Mouse (Mus musculus) E14TG2a.4 (cell line): ENCODE results near the gene Stard5.

Experiments used
- H3K27me3 ChIP-seq: 2 replicates; pipeline ENCODE4 v1.6.1; 2014; ENCODE audit warnings: low read length, control low read depth; ENCODE audit not compliant: insufficient read depth
- H3K36me3 ChIP-seq: 2 replicates; pipeline ENCODE4 v1.6.1; 2014; ENCODE audit warnings: low read length, control low read depth; ENCODE audit not compliant: insufficient read depth
- H3K4me1 ChIP-seq: replicated peaks from 2 replicates; pipeline ENCODE4 v1.6.1; 2014; ENCODE audit warnings: low read depth, low read length, control low read depth
- H3K4me3 ChIP-seq: replicated peaks from 2 replicates; pipeline ENCODE4 v1.5.1; 2014; ENCODE audit warnings: mild to moderate bottlenecking, low read length
- H3K9me3 ChIP-seq: 2 replicates; pipeline ENCODE4 v1.6.1; 2014; ENCODE audit warnings: low read length, control low read depth
- CTCF ChIP-seq: conservative IDR thresholded peaks from 2 replicates; pipeline ENCODE4 v1.5.1; 2014; ENCODE audit warnings: low read length
- NANOG ChIP-seq: IDR thresholded peaks from 2 replicates; pipeline ENCODE4 v1.6.1; 2014; ENCODE audit warnings: borderline replicate concordance, low read length, mixed read lengths
- POU5F1 ChIP-seq: IDR thresholded peaks from 2 replicates; pipeline ENCODE4 v1.6.1; 2014; ENCODE audit warnings: low read length, borderline replicate concordance

The Stard5 gene

GRCm38 (mm10) chr7:83654196-83654595, 22.4 kb downstream of the Stard5 start:
- TF ChIP-seq CTCF (no peak), POU5F1 (no peak), NANOG (no peak)
- Histone ChIP-seq H3K4me3 (no peak overlapping the region), H3K9me3 (peaks cover 23% of the 10 kb centered on the region), H3K4me1 (peaks cover 2% of the 10 kb centered on the region; the same call in 1 of the 2 replicates), H3K36me3 (no peaks in the 10 kb centered on the region), H3K27me3 (0 out of 2 replicates have a peak, but pooled peaks cover 4% of the 10 kb centered on the region)

- Histone ChIP-seq H3K4me1 (peaks cover 3% of the 10 kb centered on the region; the same call in 1 of the 2 replicates), H3K27me3 (0 out of 2 replicates have a peak, but pooled peaks cover 4% of the 10 kb centered on the region), H3K36me3 (no peaks in the 10 kb centered on the region), H3K4me3 (no peak overlapping the region), H3K9me3 (peaks cover 30% of the 10 kb centered on the region)
- no peak for TF ChIP-seq NANOG
- TF ChIP-seq POU5F1 = no peak
- TF ChIP-seq CTCF = no peak
Observed at GRCm38 (mm10) chr7:83654938-83655630, 23.3 kb downstream of the Stard5 start.

GRCm38 (mm10) chr7:83658716-83659115, 27.0 kb downstream of the Stard5 start:
- H3K4me3 ChIP-seq = no peak overlapping the region
- peaks cover 30% of the 10 kb centered on the region for H3K9me3 ChIP-seq
- TF ChIP-seq NANOG = no peak
- TF ChIP-seq CTCF = no peak
- TF ChIP-seq POU5F1 = no peak
- H3K4me1 ChIP-seq = peaks cover 3% of the 10 kb centered on the region; the same call in 1 of the 2 replicates
- peaks cover 13% of the 10 kb centered on the region; the same call in 1 of the 2 replicates for H3K27me3 ChIP-seq
- no peaks in the 10 kb centered on the region for H3K36me3 ChIP-seq

DNA sequence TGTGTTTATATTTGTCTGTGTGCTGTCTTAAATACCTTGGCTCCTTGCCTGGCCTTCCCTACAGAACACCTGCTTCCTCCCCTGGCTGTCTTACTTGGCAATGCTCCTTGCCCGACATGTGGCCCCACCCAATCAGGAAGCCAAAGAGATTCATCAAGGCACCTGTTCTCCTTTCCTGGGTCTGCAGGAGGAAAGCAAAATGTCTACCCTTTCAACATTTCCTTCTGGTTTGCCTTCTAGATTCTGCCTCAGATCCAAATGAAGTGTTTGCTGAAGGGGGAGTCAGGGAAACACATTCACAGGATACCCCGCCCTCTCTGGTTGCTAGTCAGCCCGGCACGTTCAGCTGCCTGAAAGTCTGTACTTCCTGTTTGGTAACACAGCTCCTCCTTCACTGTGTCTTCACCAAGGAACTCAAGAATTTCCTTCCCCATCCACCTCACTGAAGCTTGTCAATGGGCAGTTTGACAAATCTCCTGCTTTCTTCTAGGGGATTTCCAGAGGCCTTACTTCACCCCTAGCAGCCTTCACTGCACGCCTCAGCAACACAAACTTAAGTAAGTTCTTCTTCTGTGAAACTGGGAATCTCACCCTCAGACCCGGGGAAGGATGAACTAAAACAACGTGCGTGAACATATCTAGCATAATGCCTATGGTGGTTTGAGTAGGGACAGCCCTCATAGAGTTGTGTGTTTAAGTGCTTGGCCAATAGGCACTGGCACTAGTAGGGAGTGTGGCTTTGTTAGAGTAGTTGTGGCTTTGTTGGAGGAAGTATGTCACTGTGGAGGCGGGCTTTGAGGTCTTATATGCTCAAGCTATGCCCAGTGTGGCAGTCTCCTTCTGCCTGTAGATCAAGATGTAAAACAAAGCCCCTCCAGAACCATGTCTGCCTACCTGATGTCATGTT, 27.7 kb downstream of the Stard5 start:
- Histone ChIP-seq H3K36me3 (no peaks in the 10 kb centered on the region), H3K9me3 (peaks cover 30% of the 10 kb centered on the region), H3K27me3 (peaks cover 13% of the 10 kb centered on the region; the same call in 1 of the 2 replicates), H3K4me1 (peaks cover 3% of the 10 kb centered on the region; the same call in 1 of the 2 replicates), H3K4me3 (no peak overlapping the region)
- TF ChIP-seq POU5F1 (no peak), CTCF (no peak), NANOG (no peak)

- H3K9me3 ChIP-seq = peaks cover 23% of the 10 kb centered on the region
- H3K27me3 ChIP-seq = peaks cover 11% of the 10 kb centered on the region; the same call in 1 of the 2 replicates
- TF ChIP-seq CTCF (peak; percentile 17), NANOG (no peak), POU5F1 (no peak)
Observed at GRCm38 (mm10) chr7:83660273-83660691, 28.5 kb downstream of the Stard5 start.

DNA sequence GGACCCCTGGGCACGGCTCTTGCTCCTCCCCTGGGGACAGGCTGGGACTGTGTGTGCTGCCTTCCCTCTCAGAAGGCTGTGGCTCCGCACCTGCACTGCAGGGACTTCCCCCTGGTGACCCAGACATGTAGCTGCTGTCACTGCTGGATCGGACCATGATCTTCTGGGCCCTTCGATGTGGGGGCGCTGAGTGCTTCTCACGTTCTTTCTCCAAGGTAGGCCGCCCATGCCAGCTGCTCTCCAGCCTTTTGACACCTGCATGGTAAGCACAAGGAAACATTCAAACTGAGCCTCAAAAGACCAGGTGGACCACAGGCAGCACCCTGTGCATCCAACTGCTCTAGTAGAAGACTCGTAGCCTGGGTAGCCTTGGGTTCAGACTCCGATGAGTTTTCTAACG, 29.3 kb downstream of the Stard5 start:
- no peak overlapping the region for H3K4me3 ChIP-seq
- no peaks in the 10 kb centered on the region for H3K36me3 ChIP-seq
- peaks cover 3% of the 10 kb centered on the region; the same call in 1 of the 2 replicates for H3K4me1 ChIP-seq
- H3K27me3 ChIP-seq = peaks cover 9% of the 10 kb centered on the region; the same call in 1 of the 2 replicates
- TF ChIP-seq POU5F1 = no peak
- TF ChIP-seq NANOG = no peak
- TF ChIP-seq CTCF = no peak
- peaks cover 16% of the 10 kb centered on the region for H3K9me3 ChIP-seq

More at GRCm38 (mm10) chr7:83660273-83660691, 28.5 kb downstream of the Stard5 start:
- peaks cover 3% of the 10 kb centered on the region; the same call in 1 of the 2 replicates for H3K4me1 ChIP-seq
- no peak overlapping the region for H3K4me3 ChIP-seq
- H3K36me3 ChIP-seq = no peaks in the 10 kb centered on the region

DNA sequence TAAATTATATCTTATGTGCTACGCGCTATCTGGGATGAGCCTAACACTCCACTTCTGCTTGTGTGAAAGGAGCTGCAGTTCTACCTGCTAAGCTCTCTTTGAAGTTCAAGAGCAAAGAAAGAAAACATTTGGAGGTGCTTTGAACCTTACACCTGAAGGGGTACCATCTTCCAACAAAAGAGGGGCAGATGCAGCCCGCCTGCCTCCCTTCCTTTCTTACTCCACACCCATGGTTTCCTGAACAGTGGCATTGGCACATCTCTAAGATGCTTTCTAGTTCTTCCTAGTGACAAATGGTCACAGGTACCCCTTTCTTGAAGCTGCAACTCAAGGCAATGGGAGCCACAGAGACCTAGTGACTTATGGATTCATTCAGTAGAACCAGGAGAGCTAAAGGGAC, 30.0 kb downstream of the Stard5 start:
- no peak overlapping the region for H3K4me3 ChIP-seq
- no peak for TF ChIP-seq POU5F1
- no peak for TF ChIP-seq CTCF
- TF ChIP-seq NANOG = no peak
- no peaks in the 10 kb centered on the region for H3K36me3 ChIP-seq
- peaks cover 3% of the 10 kb centered on the region; the same call in 1 of the 2 replicates for H3K4me1 ChIP-seq
- H3K9me3 ChIP-seq = peaks cover 9% of the 10 kb centered on the region
- peaks cover 9% of the 10 kb centered on the region; the same call in 1 of the 2 replicates for H3K27me3 ChIP-seq
